Mouse (Mus musculus) midbrain, embryonic 14.5 days (tissue): ENCODE data around the gene Sec14l1. TPM values are rescaled to one million over a fixed set of nuclear protein-coding genes. Genes with fewer than 3 reads are reported as not detected.

ENCODE experiments used
- ATAC-seq: fragments of 200-750 bp; cut with Nextera tagmentation; 2 replicates; pipeline ENCODE4 v1.8.0; 2017; ENCODE audit warnings: moderate number of reproducible peaks, moderate library complexity; ENCODE audit not compliant: low FRiP score, low TSS enrichment
- DNase-seq: peaks from one replicate; pipeline ENCODE4 v3.0.0-alpha.2; 2015
- H3K27ac ChIP-seq: fragments of 300-500 bp; sonication (generic); replicated peaks from 2 replicates; pipeline ENCODE4 v1.5.1; 2014; ENCODE audit warnings: mild to moderate bottlenecking, low read depth, low read length, moderate library complexity
- H3K27me3 ChIP-seq: fragments of 300-500 bp; sonication (generic); 2 replicates; pipeline ENCODE4 v1.6.1; 2014; ENCODE audit warnings: low read length, control low read depth, mixed read lengths; ENCODE audit not compliant: control insufficient read depth, insufficient read depth
- H3K36me3 ChIP-seq: fragments of 300-500 bp; sonication (generic); 2 replicates; pipeline ENCODE4 v1.6.1; 2014; ENCODE audit warnings: low read length, control low read depth; ENCODE audit not compliant: control insufficient read depth, insufficient read depth
- H3K4me1 ChIP-seq: fragments of 300-500 bp; sonication (generic); 2 replicates; pipeline ENCODE4 v1.6.1; 2014; ENCODE audit warnings: mild to moderate bottlenecking, antibody characterized with exemption, low read length, control low read depth; ENCODE audit not compliant: control insufficient read depth, insufficient read depth
- H3K4me2 ChIP-seq: fragments of 300-500 bp; sonication (generic); 2 replicates; pipeline ENCODE4 v1.6.1; 2014; ENCODE audit warnings: mild to moderate bottlenecking, low read length, moderate library complexity
- H3K4me3 ChIP-seq: fragments of 300-500 bp; sonication (generic); replicated peaks from 2 replicates; pipeline ENCODE4 v1.5.1; 2014; ENCODE audit warnings: low read depth, low read length
- H3K9ac ChIP-seq: fragments of 300-500 bp; sonication (generic); replicated peaks from 2 replicates; pipeline ENCODE4 v1.6.1; 2014; ENCODE audit warnings: mild to moderate bottlenecking, low read length, moderate library complexity
- H3K9me3 ChIP-seq: fragments of 300-500 bp; sonication (generic); 2 replicates; pipeline ENCODE4 v1.6.1; 2016; ENCODE audit warnings: low read length, control low read depth, mixed read lengths; ENCODE audit not compliant: control insufficient read depth
- WGBS: fragments of 180-500 bp; shearing (Covaris S2); extraction: QIAGEN DNeasy Blood & Tissue Kit; methylation state at CpG from one replicate; pipeline ENCODE4 v1.1.7; 2014; 5-methylcytosine and 5-hydroxymethylcytosine counted together
- polyA plus RNA-seq: library from polyadenylated mRNA; unstranded; fragments of >200 nt; fragmentation: Nextera tagmentation; extraction: Ambion mirVana; gene quantifications from 2 replicates; pipeline ENCODE4 v1.2.1, GENCODE M21; 2014

The Sec14l1 gene
- polyA plus RNA-seq, 1 experiment from 2014 or later, result 48.7 TPM

DNA sequence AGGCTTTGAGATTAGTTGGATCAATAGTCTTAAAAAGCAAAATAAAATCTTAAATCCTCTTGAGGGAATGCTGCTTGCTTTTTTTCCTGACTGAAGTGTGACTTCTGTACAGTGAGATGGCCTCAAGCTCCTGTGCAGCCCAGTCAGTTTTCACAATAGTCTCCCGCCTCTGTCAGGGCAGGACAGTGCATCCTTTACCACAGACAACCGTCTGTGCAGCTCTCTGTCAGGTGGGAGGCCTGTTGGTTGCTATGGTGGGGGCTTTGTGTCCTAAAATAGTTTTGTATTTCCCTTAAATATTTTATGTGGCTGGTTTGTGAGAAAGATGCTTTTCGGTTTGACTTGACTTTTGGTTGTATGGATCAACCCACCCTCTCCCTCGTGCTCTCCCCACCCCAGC lies 3.3 kb downstream of the Sec14l1 start:
- ATAC-seq (no peak), DNase-seq (no peak)
- no peak overlapping the region for H3K4me3 ChIP-seq
- peak overlapping the region; percentile 40; the same call in 1 of the 2 replicates for H3K9ac ChIP-seq
- no peaks in the 10 kb centered on the region for H3K9me3 ChIP-seq
- H3K4me1 ChIP-seq, result peaks cover 62% of the 10 kb centered on the region
- H3K36me3 ChIP-seq, result peaks cover 19% of the 10 kb centered on the region
- H3K27me3 ChIP-seq, result no peaks in the 10 kb centered on the region
- 65% methylated on average over 4 of the region's 4 CpGs for WGBS
- H3K4me2 ChIP-seq, result peak overlapping the region; percentile 20; the same call in 1 of the 2 replicates
- H3K27ac ChIP-seq, result no peak overlapping the region

DNA sequence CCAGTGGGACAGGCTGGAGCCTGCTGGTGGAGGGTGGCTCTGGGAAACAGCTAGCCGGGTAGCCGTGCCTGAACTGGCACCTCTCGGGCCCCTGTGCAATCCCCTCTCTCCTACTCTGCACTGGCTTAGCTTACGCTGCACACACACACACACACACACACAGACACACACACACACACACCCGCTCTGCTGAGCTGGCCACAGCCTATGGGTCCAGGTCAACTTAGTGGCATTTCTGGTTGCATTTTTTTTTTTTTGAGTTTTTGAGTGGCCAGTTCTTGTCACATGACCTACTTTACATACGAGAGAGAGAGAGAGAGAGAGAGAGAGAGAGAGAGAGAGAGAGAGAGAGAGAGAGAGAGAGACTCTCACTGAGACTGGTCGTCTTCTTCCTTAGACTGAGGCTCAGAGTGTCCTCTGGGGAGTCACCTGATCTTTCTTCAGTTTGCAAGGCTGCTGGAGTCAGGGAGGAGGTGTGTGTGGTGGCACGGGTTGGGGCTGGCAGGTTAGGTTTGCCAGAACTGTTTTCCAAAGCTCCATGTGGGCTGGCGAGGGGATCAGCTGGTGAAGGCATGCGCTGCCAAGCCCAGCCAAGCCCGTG lies 3.9 kb downstream of the Sec14l1 start:
- H3K36me3 ChIP-seq, result peaks cover 19% of the 10 kb centered on the region
- WGBS, result 32% methylated on average over 11 of the region's 11 CpGs
- no peaks in the 10 kb centered on the region for H3K27me3 ChIP-seq
- ATAC-seq (no peak), DNase-seq (peak; percentile 41)
- peak overlapping the region; percentile 20; the same call in 1 of the 2 replicates for H3K4me2 ChIP-seq
- no peak overlapping the region for H3K27ac ChIP-seq
- no peaks in the 10 kb centered on the region for H3K9me3 ChIP-seq
- H3K9ac ChIP-seq, result peak overlapping the region; percentile 40; the same call in 1 of the 2 replicates
- no peak overlapping the region for H3K4me3 ChIP-seq
- H3K4me1 ChIP-seq, result peaks cover 66% of the 10 kb centered on the region

DNA sequence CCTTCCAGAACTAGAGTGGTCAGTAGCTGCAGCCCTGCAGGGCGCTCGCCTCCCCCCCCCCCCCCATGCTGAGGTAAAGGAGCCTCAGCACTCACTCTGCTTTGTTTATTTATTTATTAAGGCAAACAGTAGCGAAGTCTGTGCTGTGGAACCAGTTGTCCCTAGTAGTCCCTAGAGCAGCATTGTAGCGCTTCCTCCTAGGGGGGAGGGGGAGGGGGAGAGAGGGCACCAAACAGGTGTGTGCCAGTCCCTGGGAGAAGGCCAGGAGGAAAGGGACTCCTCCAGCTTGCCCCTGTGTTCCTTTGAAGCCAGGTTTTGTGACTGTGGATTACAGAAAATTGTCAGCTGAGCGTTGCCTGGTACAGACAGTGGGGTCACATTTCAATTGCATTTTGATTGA lies 4.8 kb downstream of the Sec14l1 start:
- Histone ChIP-seq H3K36me3 (peaks cover 19% of the 10 kb centered on the region), H3K9me3 (no peaks in the 10 kb centered on the region), H3K4me3 (no peak overlapping the region), H3K4me1 (peaks cover 64% of the 10 kb centered on the region), H3K9ac (no peak overlapping the region), H3K27ac (no peak overlapping the region), H3K4me2 (no peak overlapping the region), H3K27me3 (no peaks in the 10 kb centered on the region)
- DNase-seq (no peak), ATAC-seq (no peak)
- WGBS, result 61% methylated on average over 5 of the region's 5 CpGs

DNA sequence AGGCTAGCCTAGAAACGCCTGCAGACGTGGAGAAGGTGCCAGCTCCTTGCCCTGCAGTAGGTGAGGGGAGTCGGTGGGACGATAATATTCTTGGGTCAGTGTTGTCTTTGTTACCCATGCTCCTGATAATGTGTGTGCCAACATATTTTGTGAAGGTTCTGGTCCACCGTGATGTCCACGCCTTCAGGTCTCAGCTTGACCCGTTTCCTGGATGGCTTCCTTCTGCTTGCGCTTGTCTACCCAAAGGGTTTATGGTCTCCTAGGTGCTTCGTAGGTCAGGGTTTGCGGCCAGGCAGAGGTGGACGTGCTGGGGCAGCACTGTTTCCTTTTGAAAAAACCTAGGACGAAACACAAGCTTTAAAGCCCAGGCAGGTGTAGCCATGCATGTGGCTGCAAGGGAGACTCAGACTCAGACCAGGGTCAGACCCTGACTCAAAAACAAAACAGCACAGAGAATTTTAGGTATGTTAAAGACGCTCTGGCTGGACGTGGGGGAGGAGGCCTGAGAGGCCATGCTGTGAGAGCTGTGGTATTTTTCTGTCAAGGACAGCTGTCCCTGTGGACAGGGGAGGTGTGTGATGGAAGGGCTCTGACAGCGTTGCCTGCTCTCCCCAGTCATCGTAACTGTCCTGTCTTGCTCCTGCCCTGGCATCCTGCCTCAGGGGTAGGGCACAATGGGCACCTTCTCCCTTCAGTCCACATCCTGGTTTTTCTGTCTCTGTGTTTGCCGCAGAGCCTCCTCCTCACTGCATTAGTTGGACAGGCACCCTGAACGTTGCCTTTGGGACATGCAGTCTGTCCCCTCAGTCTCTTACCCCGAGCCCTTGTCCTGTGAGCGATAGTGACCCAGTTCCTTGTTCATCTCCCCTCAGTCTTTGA lies 5.6 kb downstream of the Sec14l1 start:
- Histone ChIP-seq H3K9me3 (no peaks in the 10 kb centered on the region), H3K36me3 (peaks cover 19% of the 10 kb centered on the region), H3K4me3 (no peak overlapping the region), H3K4me1 (peaks cover 64% of the 10 kb centered on the region), H3K9ac (peak overlapping the region; percentile 21; the same call in 1 of the 2 replicates), H3K4me2 (peak overlapping the region; percentile 2; the same call in 1 of the 2 replicates), H3K27me3 (no peaks in the 10 kb centered on the region), H3K27ac (no peak overlapping the region)
- DNase-seq (no peak), ATAC-seq (no peak)
- WGBS, result 55% methylated on average over 20 of the region's 20 CpGs

DNA sequence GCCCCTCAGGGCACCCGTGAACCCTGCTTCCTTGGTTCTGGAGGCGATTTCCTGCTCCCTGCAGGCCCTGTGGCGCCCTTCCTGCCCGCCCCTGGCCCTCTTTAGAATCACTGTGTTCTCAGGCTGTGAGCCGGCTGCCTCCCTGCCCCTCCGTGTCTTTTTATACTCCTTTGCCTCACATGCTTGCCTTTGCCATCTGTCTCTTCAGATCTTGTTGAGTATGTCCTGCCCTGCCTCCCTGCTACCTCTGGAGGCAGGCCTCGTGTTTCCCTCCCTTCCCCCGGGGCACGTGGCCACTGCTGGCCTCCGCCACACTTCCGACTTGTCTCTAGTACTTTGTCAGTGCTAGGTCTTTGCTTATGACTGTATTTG lies 6.2 kb downstream of the Sec14l1 start:
- Histone ChIP-seq H3K4me2 (0 out of 2 replicates have a peak overlapping the region, but pooled peaks have one; percentile 0), H3K27me3 (no peaks in the 10 kb centered on the region), H3K36me3 (peaks cover 19% of the 10 kb centered on the region), H3K4me1 (peaks cover 61% of the 10 kb centered on the region), H3K4me3 (no peak overlapping the region), H3K9ac (peak overlapping the region; percentile 21; the same call in 1 of the 2 replicates), H3K27ac (no peak overlapping the region), H3K9me3 (no peaks in the 10 kb centered on the region)
- WGBS, result 42% methylated on average over 11 of the region's 11 CpGs
- DNase-seq (no peak), ATAC-seq (no peak)

DNA sequence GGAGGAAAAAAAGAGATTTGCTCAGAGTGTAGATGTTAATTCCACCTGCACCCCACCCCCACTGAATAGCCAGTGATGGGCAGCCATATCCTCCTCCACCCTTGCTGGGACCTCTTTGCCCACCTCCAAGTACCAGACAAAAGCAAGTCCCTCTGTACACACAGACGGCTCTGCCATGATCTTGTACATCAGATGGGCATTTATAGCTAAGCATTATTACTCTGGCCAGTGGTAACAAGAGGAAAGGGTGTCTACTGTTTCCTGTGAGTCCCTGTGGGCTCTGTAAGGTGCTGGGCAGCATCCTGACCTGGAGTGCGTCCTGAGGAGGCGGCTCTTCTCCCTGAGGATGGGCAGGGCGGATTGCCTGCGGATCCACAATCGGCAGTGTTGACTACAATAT lies 7.0 kb downstream of the Sec14l1 start:
- H3K4me2 ChIP-seq, result no peak overlapping the region
- peaks cover 17% of the 10 kb centered on the region for H3K36me3 ChIP-seq
- WGBS, result 82% methylated on average over 6 of the region's 6 CpGs
- ATAC-seq, result no peak
- H3K27me3 ChIP-seq, result no peaks in the 10 kb centered on the region
- peaks cover 53% of the 10 kb centered on the region for H3K4me1 ChIP-seq
- no peak for DNase-seq
- no peak overlapping the region for H3K9ac ChIP-seq
- H3K27ac ChIP-seq, result no peak overlapping the region
- H3K4me3 ChIP-seq, result no peak overlapping the region
- H3K9me3 ChIP-seq, result no peaks in the 10 kb centered on the region

DNA sequence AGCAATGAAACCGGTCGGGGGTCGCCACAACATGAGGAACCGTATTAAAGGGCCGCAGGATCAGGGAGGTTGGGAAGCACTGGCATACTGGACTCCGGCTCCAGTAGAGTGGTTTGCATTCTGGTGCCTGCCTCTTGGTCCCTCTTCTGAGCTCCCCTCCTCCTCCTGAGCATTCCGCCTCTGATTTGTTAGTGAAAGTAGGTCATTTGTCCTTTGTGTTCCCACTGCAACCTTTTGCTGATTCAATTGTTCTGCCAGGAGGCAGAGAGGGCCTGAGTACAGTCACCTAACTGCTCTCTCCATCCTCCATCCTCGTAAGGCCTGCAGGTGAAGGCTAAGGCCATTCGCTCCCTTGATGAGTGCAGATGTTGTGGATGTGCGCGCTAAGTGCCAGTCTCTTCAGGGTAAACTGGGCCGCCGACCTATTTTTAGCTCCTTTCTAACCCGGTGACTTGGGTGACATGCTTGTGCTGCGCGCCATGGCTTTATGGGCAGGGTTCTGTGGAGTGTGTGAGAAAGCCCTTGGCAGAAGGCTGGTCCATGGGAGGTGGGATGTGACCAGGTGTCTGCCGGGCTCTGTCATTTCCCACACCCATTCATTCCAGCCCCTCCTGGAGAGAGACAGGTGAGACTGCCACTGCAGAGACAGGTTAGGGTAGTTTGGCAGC lies 8.6 kb downstream of the Sec14l1 start:
- Histone ChIP-seq H3K27me3 (no peaks in the 10 kb centered on the region), H3K27ac (no peak overlapping the region), H3K4me3 (no peak overlapping the region), H3K9me3 (no peaks in the 10 kb centered on the region), H3K4me2 (no peak overlapping the region), H3K9ac (no peak overlapping the region), H3K4me1 (peaks cover 41% of the 10 kb centered on the region), H3K36me3 (peaks cover 3% of the 10 kb centered on the region; the same call in 1 of the 2 replicates)
- ATAC-seq, result no peak
- 85% methylated on average over 17 of the region's 17 CpGs for WGBS
- no peak for DNase-seq

DNA sequence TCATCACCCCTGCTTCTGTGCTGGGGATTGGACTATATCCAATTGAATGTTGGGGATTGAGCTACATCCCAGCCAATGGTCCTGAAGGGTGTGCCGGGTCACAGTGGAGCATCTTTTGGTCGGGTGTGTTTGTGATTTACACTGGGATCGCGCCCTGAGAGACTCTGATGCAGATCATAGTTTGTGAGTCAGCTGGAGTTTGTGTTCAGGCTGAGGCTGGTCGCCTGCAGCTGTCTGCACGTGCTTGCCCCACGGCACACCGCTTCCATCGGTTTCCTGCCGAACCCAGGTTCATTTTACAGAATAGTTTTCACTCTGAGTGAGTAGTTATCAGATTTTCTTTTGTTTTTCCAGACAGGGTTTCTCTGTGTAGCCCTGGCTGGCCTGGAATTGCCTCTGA lies 9.6 kb downstream of the Sec14l1 start:
- H3K4me2 ChIP-seq, result no peak overlapping the region
- H3K4me3 ChIP-seq, result no peak overlapping the region
- no peaks in the 10 kb centered on the region for H3K27me3 ChIP-seq
- no peak overlapping the region for H3K9ac ChIP-seq
- no peak overlapping the region for H3K27ac ChIP-seq
- H3K4me1 ChIP-seq, result peaks cover 35% of the 10 kb centered on the region
- no peaks in the 10 kb centered on the region for H3K9me3 ChIP-seq
- no peak for ATAC-seq
- H3K36me3 ChIP-seq, result peaks cover 3% of the 10 kb centered on the region; the same call in 1 of the 2 replicates
- DNase-seq, result no peak
- 80% methylated on average over 10 of the region's 10 CpGs for WGBS
